Mouse (Mus musculus): Measurements from ENCODE around the gene Mutyh. TPM values are rescaled to one million over a fixed set of nuclear protein-coding genes. Genes with fewer than 3 reads are reported as not detected.

Gene Mutyh
- polyA plus RNA-seq, 1 experiment from 2014 or later, result 9.1 TPM

Other genes starting within 250 kb of the Mutyh start
- gene Ccdc17, start 211.1 kb upstream of the Mutyh start, polyA plus RNA-seq (2015; fragmentation: Nextera tagmentation; extraction: Ambion mirVana), result 6.1 and 6.4 TPM in 2 replicates
- gene Nasp, start 179.8 kb upstream of the Mutyh start, polyA plus RNA-seq (2015; fragmentation: Nextera tagmentation; extraction: Ambion mirVana), result 74.0 and 89.8 TPM in 2 replicates
- gene Akr1a1, start 156.0 kb upstream of the Mutyh start, polyA plus RNA-seq (2015; fragmentation: Nextera tagmentation; extraction: Ambion mirVana), result 928 and 934 TPM in 2 replicates
- 1,384 and 1,485 TPM in 2 replicates for gene Prdx1, start 122.2 kb upstream of the Mutyh start, polyA plus RNA-seq (2015; fragmentation: Nextera tagmentation; extraction: Ambion mirVana)
- 20.7 and 22.7 TPM in 2 replicates for gene Mmachc, start 99.3 kb upstream of the Mutyh start, polyA plus RNA-seq (2015; fragmentation: Nextera tagmentation; extraction: Ambion mirVana)
- 21.3 and 22.6 TPM in 2 replicates for gene Ccdc163, start 99.2 kb upstream of the Mutyh start, polyA plus RNA-seq (2015; fragmentation: Nextera tagmentation; extraction: Ambion mirVana)
- 10.4 and 11.6 TPM in 2 replicates for gene Tesk2, start 86.8 kb upstream of the Mutyh start, polyA plus RNA-seq (2015; fragmentation: Nextera tagmentation; extraction: Ambion mirVana)
- 29.7 and 31.0 TPM in 2 replicates for gene Toe1, start 83 bp upstream of the Mutyh start, polyA plus RNA-seq (2015; fragmentation: Nextera tagmentation; extraction: Ambion mirVana)
- 1.5 and 1.9 TPM in 2 replicates for gene Hpdl, start 14.0 kb downstream of the Mutyh start, polyA plus RNA-seq (2015; fragmentation: Nextera tagmentation; extraction: Ambion mirVana)
- gene Zswim5, start 69.7 kb downstream of the Mutyh start, polyA plus RNA-seq (2015; fragmentation: Nextera tagmentation; extraction: Ambion mirVana), result 1.2 and 1.4 TPM in 2 replicates
- 72.8 and 82.8 TPM in 2 replicates for gene Urod, start 186.7 kb downstream of the Mutyh start, polyA plus RNA-seq (2015; fragmentation: Nextera tagmentation; extraction: Ambion mirVana)
- 14.0 and 15.6 TPM in 2 replicates for gene Hectd3, start 187.6 kb downstream of the Mutyh start, polyA plus RNA-seq (2015; fragmentation: Nextera tagmentation; extraction: Ambion mirVana)
- gene Eif2b3, start 211.7 kb downstream of the Mutyh start, polyA plus RNA-seq (2015; fragmentation: Nextera tagmentation; extraction: Ambion mirVana), result 26.8 and 31.4 TPM in 2 replicates

All from intestine, embryonic 16.5 days (tissue).